Mouse (Mus musculus) erythroblast, embryonic 14.5 days (primary cell): Measurements from ENCODE around the gene Raver1.

ENCODE experiments used
- GATA1 ChIP-seq: IDR thresholded peaks from 2 replicates; pipeline ENCODE4 v1.6.1; 2012; ENCODE audit warnings: low read length, inconsistent platforms, mixed read lengths
- TAL1 ChIP-seq: IDR thresholded peaks from 3 replicates; pipeline ENCODE4 v1.6.1; 2012; ENCODE audit warnings: low read length, inconsistent platforms, mixed read lengths

DNA sequence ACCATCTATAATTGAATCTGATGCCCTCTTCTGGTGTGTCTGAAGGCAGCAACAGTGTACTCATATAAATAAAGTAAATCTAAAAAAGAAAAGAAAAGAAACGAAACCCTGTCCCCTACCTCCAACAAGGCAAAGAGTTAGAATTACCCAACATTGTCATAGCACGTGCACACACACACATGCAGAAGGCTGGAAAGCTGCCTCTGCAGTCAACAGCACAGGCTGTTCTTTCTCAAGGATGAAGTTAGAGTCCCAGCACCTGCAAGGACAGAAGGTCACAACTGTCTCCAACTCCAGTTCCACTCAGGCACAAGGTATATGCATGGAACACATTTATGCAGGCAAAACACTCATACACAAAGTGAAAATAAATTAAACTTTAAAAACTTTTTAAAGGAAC lies 10.3 kb upstream of the Raver1 start:
- TF ChIP-seq GATA1: no peak
- no peak for TF ChIP-seq TAL1
